Mouse (Mus musculus) induced T-regulatory cell, adult 2 months (primary cell): Measurements from ENCODE around the gene Psma6.
"Not testable (repeated sequence)": the region's sequence is repeated elsewhere in the genome, so short reads cannot be mapped to it uniquely, and the experiment has no call there.

Experiments
- DNase-seq: peaks from one replicate; pipeline ENCODE4 v3.0.0-alpha.2; 2012; ENCODE audit warnings: low read depth

The Psma6 gene

DNA sequence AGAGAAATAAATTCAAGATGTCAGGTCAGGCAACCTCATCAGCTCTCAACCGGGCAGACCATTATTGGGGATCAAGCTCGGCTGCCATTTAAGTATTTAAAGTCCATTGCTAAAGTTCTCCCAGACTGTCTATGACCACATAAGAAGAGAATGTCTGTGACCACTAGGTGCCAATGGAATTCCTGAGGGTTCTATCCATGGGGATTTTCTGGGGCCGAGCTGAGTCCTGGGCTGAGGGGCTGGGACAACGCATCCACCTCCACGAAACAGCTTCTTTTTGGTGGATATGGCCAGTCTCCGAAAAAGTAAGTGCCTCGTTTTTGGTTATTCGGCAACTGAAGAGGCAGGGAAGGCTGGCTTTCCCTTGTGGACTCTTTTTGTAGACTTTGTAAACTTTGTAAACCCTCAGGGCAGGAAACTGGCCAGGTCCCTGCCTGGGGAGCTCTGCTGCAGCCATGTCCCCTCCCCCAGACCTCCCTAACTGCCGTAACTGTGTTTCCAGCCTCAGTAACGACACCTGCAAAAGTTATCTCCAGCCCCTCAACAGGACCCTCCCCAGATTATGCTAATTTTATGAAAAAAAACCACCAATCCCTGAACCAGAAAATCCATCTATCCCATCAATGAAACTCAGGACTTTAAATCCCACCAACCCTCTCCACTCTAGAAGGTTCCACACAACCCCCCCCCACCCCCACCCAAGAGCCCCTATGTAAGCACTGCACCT is at the start of gene Psma6:
TSS of gene Psma6 (plus strand) at position 200 of the 727 bp plus-strand sequence.
- DNase-seq: no peak

DNA sequence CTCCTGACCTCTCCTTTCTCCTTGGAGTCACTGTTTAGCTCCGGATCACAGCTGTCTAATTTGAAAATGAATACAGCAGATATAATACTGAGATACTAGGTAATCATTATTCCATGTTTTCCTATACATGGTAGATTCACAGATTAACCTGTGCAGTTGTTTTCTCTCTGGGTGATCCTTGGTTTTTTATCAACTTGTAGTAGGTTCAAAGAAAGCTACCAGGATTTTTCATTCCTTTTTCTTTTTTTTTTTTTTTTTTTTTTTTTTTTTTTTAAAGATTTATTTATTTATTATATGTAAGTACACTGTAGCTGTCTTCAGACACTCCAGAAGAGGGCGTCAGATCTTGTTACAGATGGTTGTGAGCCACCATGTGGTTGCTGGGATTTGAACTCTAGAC is 45.5 kb upstream of the Psma6 start:
- DNase-seq: not testable (repeated sequence)

DNA sequence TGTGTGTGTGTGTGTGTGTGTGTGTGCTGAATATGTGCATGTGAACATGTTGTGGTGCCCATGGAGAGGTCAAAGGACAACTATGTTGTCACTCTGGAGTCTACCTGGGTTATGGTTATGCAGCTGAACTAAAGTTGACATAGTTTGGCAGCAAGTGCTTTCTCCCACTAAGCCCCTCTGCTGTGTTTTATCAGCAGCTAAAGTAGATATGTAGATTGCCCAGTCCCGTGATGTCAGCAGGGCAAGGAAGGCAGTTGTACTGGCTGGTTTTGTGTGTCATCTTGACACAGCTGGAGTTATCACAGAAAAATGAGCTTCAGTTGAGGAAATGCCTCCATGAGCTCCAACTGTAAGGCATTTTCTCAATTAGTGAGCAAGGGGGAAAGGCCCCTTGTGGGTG is 41.0 kb upstream of the Psma6 start:
- not testable (repeated sequence) for DNase-seq

DNA sequence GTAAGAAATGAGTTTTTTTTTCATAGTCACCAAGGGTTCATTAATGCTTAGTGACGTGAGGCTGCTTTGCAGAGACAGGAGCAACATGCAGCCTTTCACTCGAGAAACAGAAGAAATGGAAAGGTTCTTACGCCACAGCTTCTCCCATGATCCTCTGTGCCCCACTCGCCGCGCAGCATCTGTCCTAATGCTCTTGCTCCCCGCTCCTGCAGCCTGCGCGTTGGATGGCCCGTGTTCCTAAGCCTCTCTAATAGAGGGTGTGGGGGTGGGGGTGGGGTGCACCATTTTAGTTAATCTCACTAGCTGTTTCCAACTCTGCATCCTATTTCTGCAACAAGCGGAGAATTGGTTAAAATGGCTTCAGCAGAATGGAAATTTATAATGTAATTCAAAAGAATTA is 40.0 kb upstream of the Psma6 start:
- no peak for DNase-seq

DNA sequence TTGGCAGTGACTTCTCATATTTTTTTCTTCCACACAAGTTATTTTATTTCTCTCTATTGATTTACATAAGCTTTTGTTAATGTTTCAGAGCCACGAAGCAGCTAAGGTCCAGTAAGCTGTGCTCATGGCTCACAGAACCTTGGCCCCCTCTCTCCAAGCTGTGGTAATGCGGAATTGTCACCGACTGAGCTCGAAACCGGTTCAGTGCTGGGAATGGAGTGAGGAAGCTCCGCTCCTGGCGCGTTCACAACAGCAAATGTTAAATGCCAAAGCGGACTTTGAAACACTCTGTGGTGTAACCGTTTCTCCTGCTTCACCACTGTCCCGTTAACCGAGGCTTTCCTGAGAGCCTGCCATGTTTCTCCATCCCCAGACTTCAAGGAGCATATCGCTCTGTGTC is 39.4 kb upstream of the Psma6 start:
- no peak for DNase-seq

DNA sequence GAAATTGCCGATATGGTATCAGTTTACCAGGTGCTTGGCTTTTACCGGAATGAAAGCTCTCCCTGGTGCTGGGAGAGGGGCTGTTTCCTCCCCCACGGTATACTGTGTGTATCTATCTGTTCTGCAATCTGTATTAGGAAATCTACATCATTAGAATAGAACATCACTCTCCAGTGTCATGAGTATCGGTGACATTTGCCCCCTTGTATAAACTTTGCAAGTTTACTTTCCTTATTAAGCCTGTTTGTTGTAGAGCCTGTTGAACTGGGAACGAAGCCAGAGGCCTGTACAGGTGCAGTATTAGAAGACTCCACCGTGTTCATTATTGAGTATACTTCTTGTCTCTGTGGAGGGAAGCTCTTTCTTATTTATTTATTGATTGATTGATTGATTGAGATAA is 30.6 kb upstream of the Psma6 start:
- no peak for DNase-seq

DNA sequence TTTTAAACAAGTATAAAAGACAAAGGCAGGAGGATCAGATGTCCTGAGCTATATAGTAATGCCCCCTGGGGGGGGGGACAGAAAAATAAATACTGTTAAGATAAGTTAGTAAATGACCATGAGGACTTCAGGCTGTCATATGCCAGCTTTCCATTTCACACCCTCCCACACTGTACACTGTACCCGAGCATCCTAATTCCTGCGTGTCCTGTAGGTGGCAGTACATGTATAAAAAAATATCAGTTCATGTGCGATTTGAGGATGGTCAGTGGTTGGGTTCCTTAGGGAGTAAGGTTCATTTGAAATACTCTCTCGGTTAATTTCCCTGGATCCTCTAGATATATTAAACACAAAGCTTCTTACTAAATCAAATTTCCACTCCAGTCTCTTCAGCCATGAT is 29.1 kb upstream of the Psma6 start:
- peak; percentile 76 for DNase-seq

DNA sequence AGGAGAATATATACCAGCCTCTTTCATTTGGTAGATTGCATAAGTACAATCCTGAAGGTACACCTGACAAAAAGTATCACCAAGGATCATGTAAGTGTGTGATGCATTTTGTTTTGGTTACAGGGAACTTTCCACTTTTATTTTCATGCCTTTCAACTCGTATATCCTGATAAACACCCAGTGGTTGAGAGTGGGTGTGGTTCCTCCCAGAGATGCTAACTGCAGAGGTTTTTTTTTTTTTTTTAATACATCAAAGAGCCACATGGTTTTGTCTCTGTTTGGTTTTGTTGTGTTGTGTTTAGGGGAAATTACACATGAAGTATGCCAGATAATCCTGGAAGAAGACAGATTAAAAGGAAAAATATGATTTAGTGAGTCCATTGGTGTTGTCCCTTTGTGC is 26.7 kb upstream of the Psma6 start:
- DNase-seq: no peak

DNA sequence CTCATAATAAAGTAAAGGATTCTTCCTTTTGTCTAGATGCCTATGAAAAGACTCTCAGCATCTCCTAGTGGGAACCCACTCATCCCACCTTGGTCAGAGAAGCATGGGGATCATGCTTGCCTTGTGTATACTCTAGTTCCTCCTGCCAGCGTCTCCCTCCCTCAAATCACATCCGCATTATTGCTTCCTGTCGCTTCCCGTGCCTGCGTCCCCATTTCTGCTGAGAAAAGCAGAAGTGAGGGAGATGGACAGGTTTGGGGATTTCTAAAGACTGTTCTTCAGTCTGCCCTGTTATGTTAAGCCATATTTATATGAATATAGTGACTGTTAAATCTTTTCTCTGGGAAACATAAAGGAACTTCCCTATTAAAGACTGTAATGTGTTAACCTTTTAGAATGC is 23.1 kb upstream of the Psma6 start:
- DNase-seq: no peak

DNA sequence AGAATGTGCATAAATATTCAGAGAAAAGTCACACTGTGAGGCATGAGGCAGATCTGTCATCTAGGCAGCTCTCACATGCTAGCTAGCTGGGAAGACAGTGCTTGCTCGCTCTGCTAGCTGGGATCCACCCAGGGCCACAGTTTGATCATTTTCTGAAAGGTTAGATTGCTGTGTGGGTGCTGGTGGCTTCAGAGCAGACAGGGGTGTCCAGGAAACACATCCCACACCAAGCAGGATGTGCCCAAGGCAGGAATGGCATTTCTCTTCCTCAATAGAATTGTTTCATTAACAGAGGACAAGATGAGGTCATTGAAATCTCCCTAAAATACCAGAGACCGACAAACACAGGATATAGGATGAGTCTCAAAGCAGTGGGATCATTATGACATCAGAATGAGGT is 18.9 kb upstream of the Psma6 start:
- no peak for DNase-seq

DNA sequence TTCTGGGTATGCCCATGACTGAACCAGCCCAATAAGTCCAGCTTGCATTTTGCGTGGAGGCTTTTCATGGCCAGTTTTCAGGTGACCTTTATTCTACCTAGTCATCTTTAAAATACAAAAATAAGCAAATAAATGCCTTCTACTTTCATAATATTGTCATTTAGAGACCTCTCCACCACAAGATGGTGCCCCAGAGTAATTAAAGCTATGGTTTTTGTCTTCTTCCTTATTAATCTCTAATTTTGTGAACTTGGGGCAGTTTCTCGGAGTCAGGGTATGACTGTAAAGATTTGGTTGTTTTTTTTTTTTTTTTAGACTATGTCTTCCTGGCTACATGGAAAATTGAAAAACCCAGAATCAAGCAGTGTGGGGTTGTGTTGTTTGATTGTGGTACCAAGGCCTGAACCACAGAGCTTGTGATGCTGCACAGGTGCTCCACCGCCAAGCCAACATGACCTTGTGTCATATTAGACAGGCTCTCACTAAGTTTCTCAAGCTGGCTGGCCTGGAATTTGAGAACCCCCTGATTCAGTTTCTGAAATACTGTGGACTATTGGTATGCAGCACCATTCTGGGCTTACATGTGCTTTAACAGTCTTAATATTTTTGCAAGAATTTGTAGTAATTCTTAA is 11.5 kb upstream of the Psma6 start:
- DNase-seq: peak; percentile 58

DNA sequence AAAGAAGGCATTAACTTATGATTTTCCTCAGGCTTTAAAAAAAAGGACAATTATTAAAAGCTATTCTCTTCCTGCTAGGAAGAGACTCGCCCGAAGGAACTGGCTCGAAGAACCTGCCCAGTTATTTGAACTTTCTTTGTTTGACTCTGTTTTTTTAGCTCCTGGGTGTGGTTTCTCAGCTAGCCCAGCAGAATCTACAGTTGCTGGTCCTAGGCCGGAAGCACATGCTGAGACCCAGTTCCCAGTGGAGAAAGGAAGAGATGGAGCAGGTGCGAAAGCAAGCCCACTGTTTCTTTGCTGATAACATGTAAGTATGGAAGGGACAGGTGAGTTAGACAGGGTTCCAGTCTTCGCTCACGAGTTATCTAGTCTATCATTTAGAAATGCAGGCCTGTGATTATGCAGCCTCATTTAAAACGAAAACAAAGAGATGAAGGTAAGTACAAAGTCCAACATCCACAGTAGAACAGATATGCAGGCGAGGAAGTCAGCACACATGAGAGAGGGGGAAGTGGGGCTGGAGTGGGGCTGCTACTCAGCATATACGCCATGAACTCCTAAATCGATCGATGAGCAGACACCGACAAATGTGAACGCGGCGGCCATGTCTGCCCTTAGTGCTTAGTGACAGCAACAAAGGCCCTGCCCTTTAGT is 6.9 kb upstream of the Psma6 start:
- DNase-seq: no peak

DNA sequence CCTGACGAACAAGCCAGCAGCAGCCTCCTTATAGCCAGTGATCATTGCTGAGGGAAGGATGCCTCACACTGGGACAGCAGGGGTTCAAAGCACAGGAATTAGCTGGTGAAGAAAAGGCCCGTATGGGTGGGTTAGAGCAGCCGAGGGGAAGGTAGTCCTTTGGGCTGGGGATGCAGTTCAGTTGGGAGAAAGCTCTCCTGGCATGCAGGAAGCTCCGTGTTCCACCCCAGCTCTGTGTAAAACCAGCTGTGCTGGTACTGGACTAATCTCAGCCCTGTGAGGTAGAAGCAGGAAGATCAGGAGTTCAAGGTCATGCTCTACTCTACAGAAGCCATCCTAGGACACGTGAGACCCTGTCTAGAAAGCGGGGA is 6.4 kb upstream of the Psma6 start:
- no peak for DNase-seq

DNA sequence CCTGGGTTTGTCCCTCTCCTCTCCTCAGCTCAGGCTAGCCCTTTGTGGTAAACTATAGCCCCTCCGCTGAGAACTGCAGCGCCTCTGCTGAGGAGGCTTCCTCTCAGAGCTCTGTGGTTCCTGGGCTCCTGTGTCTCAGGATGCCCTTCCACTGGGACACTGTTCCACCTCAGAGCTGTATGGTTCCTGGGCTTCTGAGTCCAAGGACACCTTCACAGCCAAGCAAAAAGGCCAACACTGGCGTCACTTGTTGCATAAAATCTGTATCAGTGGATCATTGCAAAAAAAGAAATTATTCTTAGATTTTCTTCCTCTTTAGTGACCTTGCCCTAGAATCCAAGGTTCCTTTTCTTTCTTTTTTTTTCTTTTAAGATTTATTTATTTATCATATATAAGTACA is 804 bp downstream of the Psma6 start:
- DNase-seq: no peak

DNA sequence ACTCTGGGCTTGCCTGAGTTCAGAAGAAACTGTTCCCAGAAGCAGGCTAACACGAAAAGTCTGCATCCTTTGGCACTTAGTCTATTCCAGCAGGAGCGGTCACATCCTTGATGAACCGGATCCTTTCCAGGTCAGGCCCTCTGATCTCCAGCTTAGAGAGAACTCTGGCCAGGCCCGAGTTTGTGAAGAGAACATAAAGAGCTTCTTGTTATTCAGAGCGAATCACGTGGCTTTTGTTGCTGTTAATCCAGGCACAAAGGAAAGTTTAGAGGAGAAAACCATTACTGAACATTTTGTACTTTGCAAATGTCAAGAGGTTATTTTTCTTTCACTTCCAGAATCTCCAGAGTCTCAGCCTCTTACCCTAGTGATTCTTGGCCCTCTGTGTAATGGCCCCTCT is 1.9 kb downstream of the Psma6 start:
- peak; percentile 29 for DNase-seq

DNA sequence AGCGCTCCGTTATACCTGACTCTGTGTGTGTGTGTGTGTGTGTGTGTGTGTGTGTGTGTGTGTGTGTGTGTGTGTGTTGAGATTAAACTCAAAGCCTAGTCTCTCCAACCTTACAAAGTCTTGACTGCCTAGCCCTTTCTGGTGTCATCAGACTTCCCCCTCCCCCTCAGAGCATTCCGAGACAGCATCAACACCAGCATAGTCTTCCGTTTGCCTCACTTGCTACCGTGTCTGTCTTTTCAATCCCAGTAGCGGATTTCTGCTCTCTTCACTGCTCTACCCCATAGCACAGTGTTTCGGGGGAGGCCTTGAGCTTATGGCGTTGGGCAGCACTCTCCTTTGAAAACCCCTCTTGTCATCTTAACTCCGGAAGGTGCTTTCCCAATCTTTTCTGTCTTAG is 2.4 kb downstream of the Psma6 start:
- peak; percentile 52 for DNase-seq

DNA sequence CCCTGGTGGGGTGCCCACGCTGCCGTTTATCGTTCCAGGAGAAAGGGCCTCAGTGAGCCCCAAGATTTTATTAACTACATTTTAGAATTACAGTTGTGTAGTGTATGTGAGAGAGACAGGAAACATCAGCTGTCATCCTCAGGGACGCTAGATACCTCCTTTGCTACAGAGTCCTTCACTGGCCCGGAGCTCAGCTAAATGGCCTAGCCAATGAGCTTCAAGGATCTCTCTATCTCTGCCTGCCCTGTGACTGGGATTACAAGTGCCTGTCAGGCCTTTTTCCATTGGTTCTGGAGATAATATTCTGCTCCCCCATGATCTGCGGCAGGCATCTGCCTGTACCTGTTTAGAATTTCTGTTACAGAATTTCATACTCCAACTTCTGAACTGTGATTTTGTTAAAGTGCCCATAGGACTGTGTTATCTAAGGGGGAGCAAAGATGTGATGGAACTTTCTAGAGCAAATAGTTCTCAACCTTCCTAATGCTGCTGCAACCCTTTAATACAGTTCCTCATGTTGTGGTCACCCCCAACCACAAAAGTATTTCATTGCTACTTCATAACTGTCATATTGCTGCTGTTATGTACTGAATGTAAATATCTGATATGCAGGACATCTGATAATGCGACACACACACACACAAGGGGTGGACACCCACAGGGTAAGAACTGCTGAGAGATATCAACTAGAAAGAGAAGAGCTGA is 3.2 kb downstream of the Psma6 start:
- peak; percentile 27 for DNase-seq

DNA sequence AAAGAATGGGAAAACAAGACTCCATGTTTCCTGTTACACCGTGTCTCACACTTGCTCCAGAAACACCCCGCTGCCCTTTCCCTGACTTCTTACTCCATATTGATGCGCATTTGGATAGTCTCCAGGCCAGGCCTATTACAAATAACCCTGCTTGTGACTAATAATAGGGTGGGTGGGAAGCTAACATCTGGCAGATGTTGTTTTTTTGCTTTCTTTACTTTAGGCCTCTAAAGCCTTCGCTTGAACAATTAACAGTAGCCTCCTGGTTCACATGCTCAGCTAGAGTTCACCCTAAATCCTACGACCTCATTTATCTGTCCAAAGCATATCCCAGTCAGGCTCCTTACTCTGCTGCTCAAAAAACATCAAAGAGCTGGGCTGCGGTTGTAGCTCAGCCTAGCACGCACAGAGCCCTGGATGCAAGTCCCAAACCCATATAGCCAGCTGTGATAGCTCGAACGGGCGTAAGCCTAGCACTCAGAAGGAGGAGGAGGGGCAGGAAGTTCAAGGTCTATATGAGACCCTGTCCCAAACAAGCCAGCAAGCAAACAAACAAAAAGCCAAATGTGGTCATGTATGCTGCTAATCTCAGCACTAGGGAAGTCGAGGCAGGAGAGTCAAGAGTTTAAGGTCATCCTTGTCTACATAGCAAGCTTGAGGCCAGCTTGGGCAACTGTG is 3.9 kb downstream of the Psma6 start:
- no peak for DNase-seq

DNA sequence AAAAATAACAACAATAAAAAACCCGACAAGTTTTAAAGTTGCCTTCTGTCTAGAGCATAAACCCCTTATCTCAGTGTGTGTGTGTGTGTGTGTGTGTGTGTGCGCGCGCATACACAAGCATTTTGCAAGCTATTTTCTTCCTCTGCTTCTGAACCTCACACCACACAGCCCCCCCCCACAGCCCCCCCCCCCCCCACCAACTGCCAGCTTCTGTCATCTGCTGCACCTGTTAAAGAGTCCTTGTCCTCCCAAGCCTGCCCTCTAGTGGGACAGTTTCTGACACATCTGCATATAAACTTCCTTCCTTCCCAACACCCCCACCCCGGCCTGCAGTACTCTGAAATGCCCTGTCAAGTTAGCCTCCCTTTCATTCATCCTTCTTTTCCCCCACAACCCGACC is 4.5 kb downstream of the Psma6 start:
- peak; percentile 89 for DNase-seq

DNA sequence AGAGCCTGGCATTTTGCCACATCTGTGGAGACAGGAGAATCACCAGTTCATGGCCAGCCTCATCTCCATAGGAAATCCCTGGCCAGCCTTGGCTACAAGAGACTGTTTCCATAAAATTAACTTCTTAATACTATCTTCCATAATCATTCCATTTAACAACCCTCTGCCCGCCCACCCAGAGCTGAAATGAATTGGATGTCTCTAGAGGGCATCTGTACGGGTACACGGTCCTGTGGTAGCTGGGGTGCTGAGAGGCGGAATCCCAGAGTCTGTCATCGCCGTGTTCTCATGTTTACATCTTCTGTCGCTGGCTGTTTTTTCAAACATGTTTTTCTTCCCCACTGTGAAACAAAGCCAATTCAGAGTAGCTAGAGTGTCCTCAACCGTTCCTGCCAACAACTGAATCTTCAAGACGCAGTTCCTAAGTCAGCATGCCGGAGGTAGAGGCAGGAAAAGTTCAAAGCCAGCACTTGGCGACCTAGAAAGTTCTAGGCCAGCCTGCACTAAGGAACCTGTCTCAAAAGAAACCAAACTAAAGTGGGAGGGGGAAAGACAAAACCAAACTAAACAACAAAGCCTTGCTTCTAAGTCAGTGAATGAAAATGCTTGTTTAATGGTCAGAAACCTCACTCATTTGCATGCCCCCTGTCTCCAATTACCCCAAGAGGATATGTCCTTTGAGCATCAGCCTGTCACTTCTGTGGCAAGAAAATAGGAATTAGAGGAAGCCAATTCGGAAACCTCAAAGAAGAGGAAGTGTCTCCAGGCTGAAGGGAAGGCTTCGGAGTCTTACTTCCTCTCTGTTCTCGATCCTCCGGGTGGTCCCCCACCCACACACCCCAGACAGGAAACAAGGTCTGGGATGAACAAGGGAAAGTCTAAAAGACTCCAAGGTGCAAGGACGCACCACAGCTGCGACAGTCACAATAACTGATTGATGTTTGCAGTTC is 5.4 kb downstream of the Psma6 start:
- peak; percentile 72 for DNase-seq

DNA sequence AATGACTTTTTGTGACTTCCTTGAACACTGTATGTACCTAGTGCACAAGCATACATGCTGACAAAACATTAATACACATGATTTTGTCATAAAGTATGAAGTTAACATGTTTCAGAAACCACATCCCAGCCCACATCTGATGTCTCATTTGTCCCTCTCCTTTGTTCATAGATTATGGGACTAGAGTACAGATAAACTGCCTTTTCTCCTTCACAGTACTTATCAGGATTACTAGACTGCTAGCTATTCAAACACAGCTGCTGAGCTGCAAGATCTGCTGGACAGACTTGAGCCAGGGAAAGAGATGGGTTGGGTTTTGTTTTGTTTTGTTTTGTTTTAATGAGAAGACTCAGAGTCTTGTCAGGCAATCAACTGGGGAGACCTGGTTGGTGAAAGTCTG is 8.1 kb downstream of the Psma6 start:
- DNase-seq: peak; percentile 43
